Mouse (Mus musculus): ENCODE data around the gene Vdr. TPM values are rescaled to one million over a fixed set of nuclear protein-coding genes. Genes with fewer than 3 reads are reported as not detected.

Vdr gene
- polyA plus RNA-seq, 1 experiment from 2014 or later, result 2.6 TPM

GRCm38 (mm10) chr15:97827401-97827800, 83.0 kb downstream of the Vdr start:
- no peak for DNase-seq (ENCODE audit: low spot score)
- Histone ChIP-seq H3K27me3 (replicated peaks; ENCODE audit: insufficient read depth, low read length) (no peaks in the 10 kb centered on the region), H3K4me3 (ENCODE audit: low read depth, low read length) (no peak overlapping the region), H3K4me2 (replicated peaks; ENCODE audit: low read depth, low read length) (0 out of 2 replicates have a peak overlapping the region, but pooled peaks have one; percentile 6), H3K4me1 (ENCODE audit: insufficient read depth, low read depth, low read length) (peaks cover 61% of the 10 kb centered on the region), H3K9me3 (ENCODE audit: low read length) (no peaks in the 10 kb centered on the region), H3K36me3 (ENCODE audit: insufficient read depth, low read length) (no peaks in the 10 kb centered on the region), H3K27ac (ENCODE audit: low read length) (no peak overlapping the region), H3K9ac (replicated peaks; ENCODE audit: low read depth) (no peak overlapping the region)
- WGBS, result 66% methylated on average over 8 of the region's 8 CpGs
- no peak for ATAC-seq
- TF ChIP-seq CTCF (IDR thresholded peaks at IDR 0.05) (no peak), EP300 (IDR thresholded peaks at IDR 0.05) (no peak)

- DNase-seq (ENCODE audit: low spot score) (no peak), ATAC-seq (no peak)
- Histone ChIP-seq H3K9me3 (ENCODE audit: low read length) (no peaks in the 10 kb centered on the region), H3K4me1 (ENCODE audit: insufficient read depth, low read depth, low read length) (peaks cover 66% of the 10 kb centered on the region), H3K27ac (ENCODE audit: low read length) (peak overlapping the region; percentile 93; the same call in 1 of the 2 replicates), H3K4me3 (ENCODE audit: low read depth, low read length) (no peak overlapping the region), H3K36me3 (ENCODE audit: insufficient read depth, low read length) (no peaks in the 10 kb centered on the region), H3K27me3 (replicated peaks; ENCODE audit: insufficient read depth, low read length) (no peaks in the 10 kb centered on the region), H3K4me2 (replicated peaks; ENCODE audit: low read depth, low read length) (no peak overlapping the region), H3K9ac (replicated peaks; ENCODE audit: low read depth) (no peak overlapping the region)
- TF ChIP-seq EP300 (IDR thresholded peaks at IDR 0.05), result no peak
- no peak for TF ChIP-seq CTCF (IDR thresholded peaks at IDR 0.05)
- WGBS, result 54% methylated on average over 5 of the region's 5 CpGs
Measured at GRCm38 (mm10) chr15:97826588-97827261, 83.7 kb downstream of the Vdr start.

GRCm38 (mm10) chr15:97825941-97826587, 84.4 kb downstream of the Vdr start:
- WGBS, result 45% methylated on average over 12 of the region's 12 CpGs
- 0 out of 2 replicates have a peak overlapping the region, but pooled peaks have one; percentile 31 for H3K4me3 ChIP-seq (ENCODE audit: low read depth, low read length)

GRCm38 (mm10) chr15:97825071-97825940, 85.1 kb downstream of the Vdr start:
- Histone ChIP-seq H3K4me2 (replicated peaks; ENCODE audit: low read depth, low read length) (peak overlapping the region; percentile 70), H3K9ac (replicated peaks; ENCODE audit: low read depth) (peak overlapping the region; percentile 44), H3K27ac (ENCODE audit: low read length) (peak overlapping the region; percentile 93), H3K36me3 (ENCODE audit: insufficient read depth, low read length) (no peaks in the 10 kb centered on the region), H3K4me3 (ENCODE audit: low read depth, low read length) (peak overlapping the region; percentile 31), H3K9me3 (ENCODE audit: low read length) (no peaks in the 10 kb centered on the region), H3K4me1 (ENCODE audit: insufficient read depth, low read depth, low read length) (peaks cover 79% of the 10 kb centered on the region), H3K27me3 (replicated peaks; ENCODE audit: insufficient read depth, low read length) (no peaks in the 10 kb centered on the region)
- ATAC-seq (peak; percentile 80), DNase-seq (ENCODE audit: low spot score) (peak; percentile 97)
- peak; percentile 76 for TF ChIP-seq CTCF (IDR thresholded peaks at IDR 0.05)
- peak; percentile 87 for TF ChIP-seq EP300 (IDR thresholded peaks at IDR 0.05)
- WGBS, result 4% methylated on average over 29 of the region's 29 CpGs

More at GRCm38 (mm10) chr15:97825941-97826587, 84.4 kb downstream of the Vdr start:
- Histone ChIP-seq H3K9me3 (ENCODE audit: low read length) (no peaks in the 10 kb centered on the region), H3K36me3 (ENCODE audit: insufficient read depth, low read length) (no peaks in the 10 kb centered on the region), H3K4me1 (ENCODE audit: insufficient read depth, low read depth, low read length) (peaks cover 72% of the 10 kb centered on the region), H3K27ac (ENCODE audit: low read length) (peak overlapping the region; percentile 93), H3K9ac (replicated peaks; ENCODE audit: low read depth) (peak overlapping the region; percentile 44), H3K4me2 (replicated peaks; ENCODE audit: low read depth, low read length) (peak overlapping the region; percentile 70), H3K27me3 (replicated peaks; ENCODE audit: insufficient read depth, low read length) (no peaks in the 10 kb centered on the region)
- no peak for ATAC-seq
- DNase-seq (ENCODE audit: low spot score), result no peak
- TF ChIP-seq EP300 (IDR thresholded peaks at IDR 0.05) (no peak), CTCF (IDR thresholded peaks at IDR 0.05) (no peak)

GRCm38 (mm10) chr15:97824042-97824441, 86.4 kb downstream of the Vdr start:
- Histone ChIP-seq H3K27ac (ENCODE audit: low read length) (peak overlapping the region; percentile 93), H3K4me2 (replicated peaks; ENCODE audit: low read depth, low read length) (no peak overlapping the region), H3K4me1 (ENCODE audit: insufficient read depth, low read depth, low read length) (peaks cover 72% of the 10 kb centered on the region), H3K9me3 (ENCODE audit: low read length) (no peaks in the 10 kb centered on the region), H3K27me3 (replicated peaks; ENCODE audit: insufficient read depth, low read length) (no peaks in the 10 kb centered on the region), H3K4me3 (ENCODE audit: low read depth, low read length) (no peak overlapping the region), H3K9ac (replicated peaks; ENCODE audit: low read depth) (no peak overlapping the region), H3K36me3 (ENCODE audit: insufficient read depth, low read length) (no peaks in the 10 kb centered on the region)
- ATAC-seq (no peak), DNase-seq (ENCODE audit: low spot score) (peak; percentile 45)
- no peak for TF ChIP-seq CTCF (IDR thresholded peaks at IDR 0.05)
- TF ChIP-seq EP300 (IDR thresholded peaks at IDR 0.05), result no peak
- WGBS, result 55% methylated on average over 6 of the region's 6 CpGs

- H3K27ac ChIP-seq (ENCODE audit: low read length), result peak overlapping the region; percentile 93
- WGBS, result 60% methylated on average over 12 of the region's 12 CpGs
Measured at GRCm38 (mm10) chr15:97823479-97823878, 87.0 kb downstream of the Vdr start.

More at GRCm38 (mm10) chr15:97823479-97823878, 87.0 kb downstream of the Vdr start:
- ATAC-seq, result no peak
- TF ChIP-seq EP300 (IDR thresholded peaks at IDR 0.05), result no peak
- TF ChIP-seq CTCF (IDR thresholded peaks at IDR 0.05), result no peak
- H3K9ac ChIP-seq (replicated peaks; ENCODE audit: low read depth), result no peak overlapping the region
- no peak overlapping the region for H3K4me3 ChIP-seq (ENCODE audit: low read depth, low read length)
- H3K27me3 ChIP-seq (replicated peaks; ENCODE audit: insufficient read depth, low read length), result no peaks in the 10 kb centered on the region
- no peak overlapping the region for H3K4me2 ChIP-seq (replicated peaks; ENCODE audit: low read depth, low read length)
- H3K4me1 ChIP-seq (ENCODE audit: insufficient read depth, low read depth, low read length), result peaks cover 66% of the 10 kb centered on the region
- H3K9me3 ChIP-seq (ENCODE audit: low read length), result no peaks in the 10 kb centered on the region
- DNase-seq (ENCODE audit: low spot score), result no peak
- no peaks in the 10 kb centered on the region for H3K36me3 ChIP-seq (ENCODE audit: insufficient read depth, low read length)

Data from lung, postnatal 0 days (tissue).